Mouse (Mus musculus) liver, adult 2 months (tissue): ENCODE data around the gene Asic5. TPM values are rescaled to one million over a fixed set of nuclear protein-coding genes. Genes with fewer than 3 reads are reported as not detected.

Experiments
- DNase-seq: peaks from one replicate; pipeline ENCODE4 v3.0.0-alpha.2; 2011; ENCODE audit warnings: low read depth, low spot score; ENCODE audit errors: extremely low read depth
- H3K27ac ChIP-seq: fragments of 200-500 bp; replicated peaks from 2 replicates; pipeline ENCODE4 v1.5.1; 2012; ENCODE audit warnings: low read depth, mild to moderate bottlenecking, control low read depth, inconsistent platforms, low read length; ENCODE audit not compliant: insufficient read depth
- H3K27me3 ChIP-seq: fragments of 200-500 bp; 2 replicates; pipeline ENCODE4 v1.6.1; 2012; ENCODE audit warnings: mild to moderate bottlenecking, moderate library complexity, low read length, inconsistent platforms; ENCODE audit not compliant: control insufficient read depth, insufficient read depth
- H3K36me3 ChIP-seq: fragments of 200-500 bp; 2 replicates; pipeline ENCODE4 v1.6.1; 2012; ENCODE audit warnings: low read length, inconsistent platforms; ENCODE audit not compliant: control insufficient read depth, insufficient read depth
- H3K4me1 ChIP-seq: fragments of 200-500 bp; 2 replicates; pipeline ENCODE4 v1.6.1; 2011; ENCODE audit warnings: low read length; ENCODE audit not compliant: control insufficient read depth, insufficient read depth
- H3K4me3 ChIP-seq: fragments of 200-500 bp; 2 replicates; pipeline ENCODE4 v1.5.1; 2011; ENCODE audit warnings: low read depth, mild to moderate bottlenecking, control low read depth, low read length, moderate library complexity; ENCODE audit not compliant: insufficient read depth
- H3K79me2 ChIP-seq: fragments of 200-500 bp; 2 replicates; pipeline ENCODE4 v1.6.1; 2012; ENCODE audit warnings: inconsistent platforms, mild to moderate bottlenecking, low read length, moderate library complexity; ENCODE audit not compliant: control insufficient read depth, insufficient read depth
- H3K9ac ChIP-seq: fragments of 200-500 bp; 2 replicates; pipeline ENCODE4 v1.6.1; 2012; ENCODE audit warnings: low read depth, mild to moderate bottlenecking, control low read depth, inconsistent platforms, low read length
- CTCF ChIP-seq: fragments of 200-500 bp; IDR thresholded peaks from 2 replicates; pipeline ENCODE4 v1.5.1; 2011; ENCODE audit warnings: low read depth, low read length, control low read depth
- POLR2A ChIP-seq: fragments of 200-500 bp; IDR thresholded peaks from 2 replicates; pipeline ENCODE4 v1.6.1; 2011; ENCODE audit warnings: low read length, control low read depth; ENCODE audit not compliant: insufficient read depth; ENCODE audit errors: extremely low read depth
- WGBS: fragments of 180-500 bp; shearing (Covaris S2); methylation state at CpG from one replicate; pipeline ENCODE4 v1.1.7; 2018; 5-methylcytosine and 5-hydroxymethylcytosine counted together
- polyA plus RNA-seq: library from polyadenylated mRNA; depleted of rRNA; stranded (reverse); fragments of >200 nt; gene quantifications from 2 replicates; pipeline ENCODE4 v1.2.3, GENCODE M21; 2012
- total RNA-seq: library from RNA; depleted of rRNA; stranded (reverse); fragments of >200 nt; gene quantifications from 2 replicates; pipeline ENCODE4 v1.2.3, GENCODE M21; 2014

Gene Asic5
- total and polyA plus RNA-seq, 2 experiments = 1.1 to 8.7 TPM

GRCm38 (mm10) chr3:81987628-81988027 lies 5.5 kb downstream of the Asic5 start:
- H3K9ac ChIP-seq = no peak overlapping the region

GRCm38 (mm10) chr3:81989692-81990141 lies 7.6 kb downstream of the Asic5 start:
- Histone ChIP-seq H3K4me3 (peak overlapping the region; percentile 48), H3K36me3 (no peaks in the 10 kb centered on the region), H3K27me3 (no peaks in the 10 kb centered on the region), H3K9ac (peak overlapping the region; percentile 76), H3K27ac (peak overlapping the region; percentile 99), H3K79me2 (no peaks in the 10 kb centered on the region; the same call in 1 of the 2 replicates), H3K4me1 (peaks cover 31% of the 10 kb centered on the region)
- 5% methylated on average over 2 of the region's 2 CpGs for WGBS
- peak; percentile 91 for DNase-seq
- TF ChIP-seq POLR2A (no peak), CTCF (no peak)

More at GRCm38 (mm10) chr3:81987628-81988027, 5.5 kb downstream of the Asic5 start:
- H3K4me3 ChIP-seq = no peak overlapping the region
- no peaks in the 10 kb centered on the region for H3K79me2 ChIP-seq
- DNase-seq = peak; percentile 89
- peaks cover 37% of the 10 kb centered on the region for H3K4me1 ChIP-seq
- TF ChIP-seq CTCF = no peak
- no peak for TF ChIP-seq POLR2A
- peak overlapping the region; percentile 93 for H3K27ac ChIP-seq
- WGBS = 33% methylated on average over 3 of the region's 3 CpGs
- no peaks in the 10 kb centered on the region for H3K36me3 ChIP-seq
- H3K27me3 ChIP-seq = no peaks in the 10 kb centered on the region

GRCm38 (mm10) chr3:81990531-81990930 lies 8.4 kb downstream of the Asic5 start:
- no peak overlapping the region for H3K4me3 ChIP-seq
- H3K79me2 ChIP-seq = no peaks in the 10 kb centered on the region; the same call in 1 of the 2 replicates
- H3K9ac ChIP-seq = no peak overlapping the region
- 19% methylated on average over 3 of the region's 3 CpGs for WGBS
- DNase-seq = peak; percentile 100
- H3K4me1 ChIP-seq = peaks cover 30% of the 10 kb centered on the region
- H3K27ac ChIP-seq = peak overlapping the region; percentile 32; the same call in 1 of the 2 replicates
- no peak for TF ChIP-seq POLR2A
- no peak for TF ChIP-seq CTCF
- no peaks in the 10 kb centered on the region for H3K36me3 ChIP-seq
- H3K27me3 ChIP-seq = no peaks in the 10 kb centered on the region

- WGBS = 10% methylated on average over 4 of the region's 4 CpGs
- H3K9ac ChIP-seq = peak overlapping the region; percentile 35; the same call in 1 of the 2 replicates
- H3K79me2 ChIP-seq = no peaks in the 10 kb centered on the region; the same call in 1 of the 2 replicates
- peak; percentile 97 for DNase-seq
- H3K27me3 ChIP-seq = no peaks in the 10 kb centered on the region
- H3K4me1 ChIP-seq = peaks cover 15% of the 10 kb centered on the region; the same call in 1 of the 2 replicates
- H3K27ac ChIP-seq = peak overlapping the region; percentile 71
- peak overlapping the region; percentile 15; the same call in 1 of the 2 replicates for H3K4me3 ChIP-seq
- TF ChIP-seq POLR2A = no peak
- TF ChIP-seq CTCF = no peak
- no peaks in the 10 kb centered on the region for H3K36me3 ChIP-seq
Observed at GRCm38 (mm10) chr3:81995371-81995770, 13.3 kb downstream of the Asic5 start.

- H3K9ac ChIP-seq = no peak overlapping the region
- no peak overlapping the region for H3K27ac ChIP-seq
- H3K4me1 ChIP-seq = peaks cover 11% of the 10 kb centered on the region; the same call in 1 of the 2 replicates
- H3K79me2 ChIP-seq = no peaks in the 10 kb centered on the region; the same call in 1 of the 2 replicates
- no peaks in the 10 kb centered on the region for H3K36me3 ChIP-seq
- peak; percentile 86 for DNase-seq
- H3K4me3 ChIP-seq = no peak overlapping the region
- H3K27me3 ChIP-seq = no peaks in the 10 kb centered on the region
- 0% methylated on average over 1 of the region's 1 CpGs for WGBS
- TF ChIP-seq POLR2A = no peak
- peak; percentile 62 for TF ChIP-seq CTCF
Observed at GRCm38 (mm10) chr3:81995988-81996387, 13.9 kb downstream of the Asic5 start.

- 85% methylated on average over 1 of the region's 1 CpGs for WGBS
- Histone ChIP-seq H3K79me2 (no peaks in the 10 kb centered on the region), H3K36me3 (no peaks in the 10 kb centered on the region), H3K27me3 (no peaks in the 10 kb centered on the region), H3K9ac (no peak overlapping the region), H3K4me3 (no peak overlapping the region), H3K4me1 (peaks cover 7% of the 10 kb centered on the region; the same call in 1 of the 2 replicates), H3K27ac (no peak overlapping the region)
- no peak for DNase-seq
- no peak for TF ChIP-seq CTCF
- TF ChIP-seq POLR2A = no peak
Observed at GRCm38 (mm10) chr3:82007002-82007401, 24.9 kb downstream of the Asic5 start.
